8 mouse cellular contexts compared by ENCODE assay signal in the genomic region with DNA sequence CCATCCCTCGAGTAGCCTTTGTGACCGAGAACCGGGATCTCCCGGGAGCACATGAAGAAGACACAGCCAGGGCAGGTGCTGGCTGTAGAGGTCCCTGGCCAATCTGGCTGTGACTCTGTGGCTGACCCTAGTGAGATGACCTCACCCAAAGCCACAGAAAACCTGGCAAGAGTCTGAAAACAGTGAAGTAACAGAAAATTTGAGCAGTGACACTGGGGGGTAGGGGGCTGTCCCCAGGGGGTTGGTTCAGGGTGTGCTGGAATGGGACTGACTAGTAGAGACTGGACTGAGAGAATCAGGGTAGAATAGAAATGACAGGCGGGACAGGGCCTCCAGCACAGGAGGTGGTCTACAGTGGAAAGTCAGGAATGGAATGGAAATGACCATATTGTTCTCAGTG. TPM values are rescaled to one million over a fixed set of nuclear protein-coding genes. Genes with fewer than 3 reads are reported as not detected.
DNase-seq lines count a peak whose midpoint lies in the region; ATAC-seq and TF ChIP-seq lines count a peak whose summit lies in the region.

No protein-coding gene starts in this region.

- in situ Hi-C loops in ES-E14 (cut with MboI; ENCODE audit: low sequenced_read_pairs in 2 of 2, unreplicated experiment in 2 of 2): loop anchor here in 1 of 2 experiments (25.0 kb wide), 1 partner anchor 129 kb away; a partner anchor contains a TSS

- H3K9ac ChIP-seq in heart, embryonic 13.5 days: peak overlapping the region; percentile 96
- peak overlapping the region; percentile 94 for H3K9ac ChIP-seq in ES-E14 (ENCODE audit: insufficient read depth, low read depth, low read length, poor library complexity, severe bottlenecking)
- peak overlapping the region; percentile 92 for H3K9ac ChIP-seq in heart, embryonic 15.5 days

- peaks cover 51% of the 10 kb centered on the region for H3K79me2 ChIP-seq in macrophage (ENCODE audit: inconsistent target)

- peak overlapping the region; percentile 96 for H3K4me2 ChIP-seq in heart, embryonic 13.5 days
- H3K4me2 ChIP-seq in heart, embryonic 15.5 days: peak overlapping the region; percentile 75

- no peak for DNase-seq in heart, postnatal 10 days
- DNase-seq in ES-E14 (ENCODE audit: low read depth, low spot score): no peak
- DNase-seq in right cerebral cortex, postnatal 10 days (ENCODE audit: low spot score in 2 of 2): no peak
- no peak for DNase-seq in cerebellum, adult 8-10 months

- H3K27ac ChIP-seq in heart, embryonic 13.5 days (replicated peaks): peak overlapping the region; percentile 95
- H3K27ac ChIP-seq in ES-E14 (ENCODE audit: insufficient read depth, low read depth, low read length, poor library complexity, severe bottlenecking) (no peak overlapping the region), macrophage (peak overlapping the region; percentile 46)
- H3K27ac ChIP-seq in heart, embryonic 15.5 days: peak overlapping the region; percentile 92

- no peaks in the 10 kb centered on the region for H3K9me3 ChIP-seq in heart, embryonic 13.5 days
- no peaks in the 10 kb centered on the region for H3K9me3 ChIP-seq in ES-E14 (ENCODE audit: control insufficient read depth, insufficient read depth, low read depth, low read length)
- H3K9me3 ChIP-seq in heart, embryonic 15.5 days (replicated peaks): no peaks in the 10 kb centered on the region

- H3K36me3 ChIP-seq in heart, embryonic 13.5 days: peaks cover 20% of the 10 kb centered on the region
- H3K36me3 ChIP-seq in ES-E14 (ENCODE audit: control insufficient read depth, insufficient read depth, low read length, poor library complexity, severe bottlenecking) (peaks cover 15% of the 10 kb centered on the region), macrophage (ENCODE audit: inconsistent target) (peaks cover 13% of the 10 kb centered on the region; the same call in 1 of the 2 replicates)
- peaks cover 13% of the 10 kb centered on the region for H3K36me3 ChIP-seq in heart, embryonic 15.5 days

- intact Hi-C loops in heart, postnatal 10 days (cut with DNase I): loop anchor here (2.0 kb wide), 1 partner anchor 22 kb away; a partner anchor contains a TSS

- no peaks in the 10 kb centered on the region for H3K27me3 ChIP-seq in heart, embryonic 13.5 days (replicated peaks)
- H3K27me3 ChIP-seq in heart, embryonic 15.5 days: no peaks in the 10 kb centered on the region

- ATAC-seq in heart, embryonic 13.5 days (ENCODE audit: extremely low read depth, insufficient number of reproducible peaks, low FRiP score, low TSS enrichment): no peak
- no peak for ATAC-seq in heart, embryonic 15.5 days (replicated peaks; ENCODE audit: insufficient number of reproducible peaks, insufficient read depth, low FRiP score, low read depth)
- no peak for ATAC-seq in monocyte, adult 5-6 weeks (replicated peaks; ENCODE audit: insufficient number of reproducible peaks, low FRiP score, low TSS enrichment, poor library complexity, severe bottlenecking)

- 68% methylated on average over 5 of the region's 5 CpGs for WGBS in heart, embryonic 13.5 days
- WGBS in heart, embryonic 15.5 days: 72% methylated on average over 5 of the region's 5 CpGs
- WGBS in macrophage (ENCODE audit: missing documents): 75% methylated on average over 5 of the region's 5 CpGs

- peak overlapping the region; percentile 84 for H3K4me3 ChIP-seq in heart, embryonic 13.5 days
- H3K4me3 ChIP-seq in ES-E14 (ENCODE audit: insufficient read depth in 1 of 2, low read depth in 1 of 2, low read length in 2 of 2, poor library complexity in 1 of 2, severe bottlenecking in 1 of 2) (peak overlapping the region; percentile 81 to 88), macrophage (ENCODE audit: inconsistent target) (peak overlapping the region; percentile 74)
- peak overlapping the region; percentile 74 for H3K4me3 ChIP-seq in heart, embryonic 15.5 days

- H3K4me1 ChIP-seq in heart, embryonic 13.5 days: peaks cover 62% of the 10 kb centered on the region
- H3K4me1 ChIP-seq in ES-E14 (ENCODE audit: control insufficient read depth in 2 of 2, insufficient read depth in 2 of 2, low read length in 2 of 2, poor library complexity in 1 of 2): peaks cover 11 to 31% of the 10 kb centered on the region in 2 experiments
- H3K4me1 ChIP-seq in heart, embryonic 15.5 days (replicated peaks): peaks cover 53% of the 10 kb centered on the region

TF ChIP-seq in ES-E14, 5 proteins besides CTCF, POLR2A, EP300 and RAD21:
- TF ChIP-seq HCFC1 (IDR thresholded peaks at IDR 0.05; ENCODE audit: borderline replicate concordance, insufficient read depth, low read length): no peak
- no peak for TF ChIP-seq MAFK (IDR thresholded peaks at IDR 0.05; ENCODE audit: insufficient read depth, low read depth, low read length)
- TF ChIP-seq ZNF384 (IDR thresholded peaks at IDR 0.05; ENCODE audit: low read depth, low read length): no peak
- TF ChIP-seq ZC3H11A (IDR thresholded peaks at IDR 0.05; ENCODE audit: borderline replicate concordance, low read depth, low read length): no peak
- TF ChIP-seq CHD2 (IDR thresholded peaks at IDR 0.05; ENCODE audit: low read depth, low read length): no peak

RNA-seq across cellular contexts. Expression of a gene that starts 0.9 kb away (rescaled TPM):
- polyA plus RNA-seq in heart, embryonic 13.5 days (2015; fragmentation: Nextera tagmentation; extraction: Ambion mirVana): 10.6 and 12.8 TPM in 2 replicates
- 100 to 1,000 TPM; 126 to 132 TPM for total RNA-seq in heart, postnatal 10 days (2021)
- total RNA-seq in ES-E14 (2012; rRNA removed): 127 and 220 TPM in 2 replicates
- polyA plus RNA-seq in heart, embryonic 15.5 days (2015; fragmentation: Nextera tagmentation; extraction: Ambion mirVana): 16.2 and 19.6 TPM in 2 replicates
- 100 to 1,000 TPM in 21 of 26 experiments, 10 to 100 TPM in 5; 84.6 to 188 (median 132) TPM for total RNA-seq in macrophage (2018; cell fraction: chromatin; rRNA removed)
- 10 to 100 TPM; 33.9 to 69.6 (median 55.1) TPM for total RNA-seq in macrophage (2018; cell fraction: cytosol; rRNA removed)
- total RNA-seq in macrophage (2018; cell fraction: nucleus; rRNA removed): 100 to 1,000 TPM in 19 of 26 experiments, 10 to 100 TPM in 7; 57.2 to 171 (median 117) TPM
- 37.3 to 67.6 TPM (median 52.3 TPM) in 3 replicates for polyA plus RNA-seq in macrophage (2018)
- 49.0 to 80.6 TPM (median 59.1 TPM) in 3 replicates for total RNA-seq in monocyte, adult 5-6 weeks (2017)

RNA-seq across cellular contexts. Expression of a gene that starts 5.2 kb away (rescaled TPM):
- polyA plus RNA-seq in heart, embryonic 13.5 days (2015; fragmentation: Nextera tagmentation; extraction: Ambion mirVana): 264 and 271 TPM in 2 replicates
- total RNA-seq in heart, postnatal 10 days (2021): 10 to 100 TPM; 60.3 to 65.6 TPM
- total RNA-seq in ES-E14 (2012; rRNA removed): 94.1 and 159 TPM in 2 replicates
- polyA plus RNA-seq in heart, embryonic 15.5 days (2015; fragmentation: Nextera tagmentation; extraction: Ambion mirVana): 208 and 243 TPM in 2 replicates
- total RNA-seq in macrophage (2018; cell fraction: chromatin; rRNA removed): 10 to 100 TPM in 1 of 26 experiments, 1 to 10 TPM in 15, under 1 TPM in 10; 0.44 to 23.6 (median 1.4) TPM
- 1 to 10 TPM; 2.0 to 8.6 (median 4.4) TPM for total RNA-seq in macrophage (2018; cell fraction: cytosol; rRNA removed)
- total RNA-seq in macrophage (2018; cell fraction: nucleus; rRNA removed): 1 to 10 TPM in 24 of 26 experiments, under 1 TPM in 2; 0.29 to 5.9 (median 2.2) TPM
- polyA plus RNA-seq in macrophage (2018): 4.0 to 9.8 TPM (median 4.7 TPM) in 3 replicates
- total RNA-seq in monocyte, adult 5-6 weeks (2017): 210 to 295 TPM (median 228 TPM) in 3 replicates

RNA-seq across cellular contexts. Expression of a gene that starts 12.7 kb away (rescaled TPM):
- 0.09 and 0.11 TPM in 2 replicates for polyA plus RNA-seq in heart, embryonic 13.5 days (2015; fragmentation: Nextera tagmentation; extraction: Ambion mirVana)
- total RNA-seq in heart, postnatal 10 days (2021): not detected
- 0.36 and 0.74 TPM in 2 replicates for total RNA-seq in ES-E14 (2012; rRNA removed)
- 0.24 and 0.28 TPM in 2 replicates for polyA plus RNA-seq in heart, embryonic 15.5 days (2015; fragmentation: Nextera tagmentation; extraction: Ambion mirVana)
- under 1 TPM in 6 of 26 experiments, not detected in 20; 0.20 to 0.71 (median 0.55) TPM for total RNA-seq in macrophage (2018; cell fraction: chromatin; rRNA removed)
- total RNA-seq in macrophage (2018; cell fraction: cytosol; rRNA removed): under 1 TPM in 3 of 26 experiments, not detected in 23; 0.10 to 0.13 (median 0.13) TPM
- total RNA-seq in macrophage (2018; cell fraction: nucleus; rRNA removed): under 1 TPM in 5 of 26 experiments, not detected in 21; 0.30 to 0.75 (median 0.35) TPM
- not detected in 3 replicates for polyA plus RNA-seq in macrophage (2018)
- total RNA-seq in monocyte, adult 5-6 weeks (2017): not detected in 3 replicates

RNA-seq across cellular contexts. Expression of a gene that starts 13.1 kb away (rescaled TPM):
- polyA plus RNA-seq in heart, embryonic 13.5 days (2015; fragmentation: Nextera tagmentation; extraction: Ambion mirVana): 2.2 and 2.6 TPM in 2 replicates
- 1 to 10 TPM; 7.8 to 8.2 TPM for total RNA-seq in heart, postnatal 10 days (2021)
- 8.8 and 18.9 TPM in 2 replicates for total RNA-seq in ES-E14 (2012; rRNA removed)
- polyA plus RNA-seq in heart, embryonic 15.5 days (2015; fragmentation: Nextera tagmentation; extraction: Ambion mirVana): 2.1 and 3.9 TPM in 2 replicates
- total RNA-seq in macrophage (2018; cell fraction: chromatin; rRNA removed): 10 to 100 TPM; 13.8 to 55.3 (median 40.0) TPM
- 1 to 10 TPM; 2.5 to 9.0 (median 5.6) TPM for total RNA-seq in macrophage (2018; cell fraction: cytosol; rRNA removed)
- total RNA-seq in macrophage (2018; cell fraction: nucleus; rRNA removed): 10 to 100 TPM in 25 of 26 experiments, 1 to 10 TPM in 1; 8.8 to 34.3 (median 23.0) TPM
- polyA plus RNA-seq in macrophage (2018): 3.3 to 10.6 TPM (median 4.0 TPM) in 3 replicates
- total RNA-seq in monocyte, adult 5-6 weeks (2017): 33.6 to 53.0 TPM (median 45.9 TPM) in 3 replicates

RNA-seq across cellular contexts. Expression of a gene that starts 23.3 kb away (rescaled TPM):
- polyA plus RNA-seq in heart, embryonic 13.5 days (2015; fragmentation: Nextera tagmentation; extraction: Ambion mirVana): 72.4 and 80.9 TPM in 2 replicates
- 10 to 100 TPM; 22.7 to 23.4 TPM for total RNA-seq in heart, postnatal 10 days (2021)
- total RNA-seq in ES-E14 (2012; rRNA removed): 155 and 195 TPM in 2 replicates
- polyA plus RNA-seq in heart, embryonic 15.5 days (2015; fragmentation: Nextera tagmentation; extraction: Ambion mirVana): 56.7 and 66.6 TPM in 2 replicates
- total RNA-seq in macrophage (2018; cell fraction: chromatin; rRNA removed): 10 to 100 TPM; 10.9 to 87.7 (median 33.0) TPM
- 10 to 100 TPM in 22 of 26 experiments, 1 to 10 TPM in 4; 8.7 to 21.4 (median 14.7) TPM for total RNA-seq in macrophage (2018; cell fraction: cytosol; rRNA removed)
- total RNA-seq in macrophage (2018; cell fraction: nucleus; rRNA removed): 10 to 100 TPM in 20 of 26 experiments, 1 to 10 TPM in 6; 6.2 to 61.0 (median 13.9) TPM
- 11.4 to 31.4 TPM (median 18.8 TPM) in 3 replicates for polyA plus RNA-seq in macrophage (2018)
- total RNA-seq in monocyte, adult 5-6 weeks (2017): 7.8 to 14.2 TPM (median 8.8 TPM) in 3 replicates
